Mouse (Mus musculus): Measurements from ENCODE around the gene Rhox12.

DNA sequence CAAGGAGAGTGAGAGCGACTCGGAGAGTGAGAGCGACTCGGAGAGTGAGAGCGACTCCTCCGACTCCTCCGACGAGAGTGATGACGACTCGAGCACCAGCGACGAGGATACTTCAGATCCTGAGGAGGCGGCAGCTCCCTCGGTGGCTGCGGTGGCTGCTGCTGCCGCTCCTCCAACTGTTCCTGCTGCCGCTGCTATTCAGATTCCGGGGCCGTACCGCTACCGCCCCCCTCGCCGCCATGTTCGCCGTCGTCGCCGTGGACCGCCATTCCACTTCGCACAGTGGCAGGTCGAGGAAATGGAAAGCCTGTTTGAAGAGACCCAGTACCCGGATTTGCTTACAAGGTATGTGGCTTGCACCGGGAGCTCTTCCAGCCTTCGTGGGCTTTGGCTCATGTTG is 10.8 kb upstream of the Rhox12 start:
- TF ChIP-seq CTCF (IDR thresholded peaks at IDR 0.05; ENCODE audit: borderline replicate concordance, insufficient read depth, low read length) (no peak), POLR2A (IDR thresholded peaks at IDR 0.05; ENCODE audit: low read depth, low read length) (no peak)

All from embryonic fibroblast, embryonic 13.5 days (primary cell).